Mouse (Mus musculus): ENCODE data around the gene 2310061I04Rik. TPM values are rescaled to one million over a fixed set of nuclear protein-coding genes. Genes with fewer than 3 reads are reported as not detected.

The 2310061I04Rik gene
- polyA plus RNA-seq, 1 experiment from 2014 or later = 15.6 TPM

- peaks cover 36% of the 10 kb centered on the region for H3K36me3 ChIP-seq (ENCODE audit: control insufficient read depth, insufficient read depth, low read length)
- ATAC-seq (ENCODE audit: low read depth) = peak; percentile 94
- 6% methylated on average over 62 of the region's 66 CpGs for WGBS
Observed at GRCm38 (mm10) chr17:35879245-35880057, 17.8 kb downstream of the 2310061I04Rik start, which contains the start of gene Dhx16. Gene Dhx16 (plus strand): TSS chr17:35879819.

GRCm38 (mm10) chr17:35874721-35875120 lies 22.5 kb downstream of the 2310061I04Rik start:
- H3K4me3 ChIP-seq (ENCODE audit: low read length) = no peak overlapping the region
- H3K27ac ChIP-seq (ENCODE audit: low read length) = no peak overlapping the region
- no peaks in the 10 kb centered on the region for H3K27me3 ChIP-seq (ENCODE audit: control insufficient read depth, insufficient read depth, low read depth, low read length)
- WGBS = 78% methylated on average over 6 of the region's 6 CpGs
- H3K4me2 ChIP-seq (ENCODE audit: low read depth, low read length) = no peak overlapping the region
- no peak for ATAC-seq (ENCODE audit: low read depth)
- H3K9ac ChIP-seq (ENCODE audit: low read length) = no peak overlapping the region; the same call in 1 of the 2 replicates
- peaks cover 20% of the 10 kb centered on the region for H3K36me3 ChIP-seq (ENCODE audit: control insufficient read depth, insufficient read depth, low read length)
- 0 out of 2 replicates have a peak, but pooled peaks cover 2% of the 10 kb centered on the region for H3K9me3 ChIP-seq (ENCODE audit: control insufficient read depth, low read length)
- H3K4me1 ChIP-seq (replicated peaks; ENCODE audit: control insufficient read depth, insufficient read depth, low read length) = peaks cover 13% of the 10 kb centered on the region

More at GRCm38 (mm10) chr17:35879245-35880057, 17.8 kb downstream of the 2310061I04Rik start, which contains the start of gene Dhx16:
- Histone ChIP-seq H3K27ac (ENCODE audit: low read length) (peak within 1 kb of the TSS; percentile 49; the same call in 1 of the 2 replicates), H3K9me3 (ENCODE audit: control insufficient read depth, low read length) (no peaks in the 10 kb centered on the region), H3K4me1 (replicated peaks; ENCODE audit: control insufficient read depth, insufficient read depth, low read length) (peaks cover 11% of the 10 kb centered on the region; the same call in 1 of the 2 replicates), H3K4me3 (ENCODE audit: low read length) (peak within 1 kb of the TSS; percentile 95), H3K9ac (ENCODE audit: low read length) (peak within 1 kb of the TSS; percentile 89), H3K27me3 (ENCODE audit: control insufficient read depth, insufficient read depth, low read depth, low read length) (no peaks in the 10 kb centered on the region), H3K4me2 (ENCODE audit: low read depth, low read length) (peak within 1 kb of the TSS; percentile 78)

- Histone ChIP-seq H3K27me3 (ENCODE audit: control insufficient read depth, insufficient read depth, low read depth, low read length) (no peaks in the 10 kb centered on the region), H3K9ac (ENCODE audit: low read length) (peak overlapping the region; percentile 19; the same call in 1 of the 2 replicates)
- 26% methylated on average over 21 of the region's 21 CpGs for WGBS
Observed at GRCm38 (mm10) chr17:35873774-35874519, 23.3 kb downstream of the 2310061I04Rik start.

GRCm38 (mm10) chr17:35870884-35871696 lies 26.1 kb downstream of the 2310061I04Rik start:
- Histone ChIP-seq H3K27ac (ENCODE audit: low read length) (peak overlapping the region; percentile 99), H3K4me3 (ENCODE audit: low read length) (peak overlapping the region; percentile 66), H3K9ac (ENCODE audit: low read length) (peak overlapping the region; percentile 81; the same call in 1 of the 2 replicates), H3K4me1 (replicated peaks; ENCODE audit: control insufficient read depth, insufficient read depth, low read length) (peaks cover 28% of the 10 kb centered on the region), H3K36me3 (ENCODE audit: control insufficient read depth, insufficient read depth, low read length) (peaks cover 18% of the 10 kb centered on the region), H3K9me3 (ENCODE audit: control insufficient read depth, low read length) (0 out of 2 replicates have a peak, but pooled peaks cover 2% of the 10 kb centered on the region), H3K4me2 (ENCODE audit: low read depth, low read length) (peak overlapping the region; percentile 94), H3K27me3 (ENCODE audit: control insufficient read depth, insufficient read depth, low read depth, low read length) (no peaks in the 10 kb centered on the region)
- WGBS = 57% methylated on average over 8 of the region's 8 CpGs
- ATAC-seq (ENCODE audit: low read depth) = no peak

More at GRCm38 (mm10) chr17:35873774-35874519, 23.3 kb downstream of the 2310061I04Rik start:
- H3K36me3 ChIP-seq (ENCODE audit: control insufficient read depth, insufficient read depth, low read length) = peaks cover 20% of the 10 kb centered on the region
- ATAC-seq (ENCODE audit: low read depth) = peak; percentile 29; the same call in 1 of the 2 replicates
- no peak overlapping the region for H3K27ac ChIP-seq (ENCODE audit: low read length)
- H3K4me2 ChIP-seq (ENCODE audit: low read depth, low read length) = no peak overlapping the region; the same call in 1 of the 2 replicates
- peaks cover 20% of the 10 kb centered on the region for H3K4me1 ChIP-seq (replicated peaks; ENCODE audit: control insufficient read depth, insufficient read depth, low read length)
- H3K4me3 ChIP-seq (ENCODE audit: low read length) = no peak overlapping the region
- 0 out of 2 replicates have a peak, but pooled peaks cover 2% of the 10 kb centered on the region for H3K9me3 ChIP-seq (ENCODE audit: control insufficient read depth, low read length)

DNA sequence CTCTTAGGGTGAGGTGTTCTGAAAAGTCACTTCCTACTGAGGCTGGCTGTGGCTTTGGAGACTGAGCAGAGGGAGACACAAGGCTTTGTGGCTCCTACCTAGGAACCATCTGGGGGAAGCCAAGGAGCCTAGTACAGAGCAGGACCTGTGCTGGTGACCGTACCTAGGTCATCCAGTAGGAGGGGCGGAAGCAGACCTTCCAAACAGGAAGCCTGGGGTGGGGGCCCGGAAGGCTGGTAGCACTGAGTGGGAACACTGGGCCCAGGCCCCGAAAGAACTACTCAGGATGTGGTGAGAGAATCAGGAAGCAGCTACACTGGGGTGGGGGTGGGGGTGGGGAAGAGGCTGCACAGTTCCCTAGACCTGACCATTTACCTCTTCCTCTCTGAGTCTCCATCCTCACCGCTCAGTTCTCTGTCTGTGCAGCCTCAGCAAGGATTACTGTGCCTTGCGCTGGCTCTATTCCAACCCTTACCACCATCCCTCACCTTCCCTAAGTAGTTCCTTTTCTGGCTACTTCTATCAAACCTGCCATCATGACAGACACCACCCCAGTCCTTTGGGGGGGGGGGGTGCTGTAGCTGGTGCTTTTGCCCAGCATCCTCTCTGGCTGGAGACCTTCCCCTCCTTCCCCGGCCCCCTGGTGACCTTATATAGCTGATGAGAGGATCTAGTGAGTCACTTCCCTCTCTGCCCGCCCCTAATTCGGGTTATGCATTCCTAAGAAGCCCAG lies 26.9 kb downstream of the 2310061I04Rik start:
- ATAC-seq (ENCODE audit: low read depth) = peak; percentile 7
- H3K36me3 ChIP-seq (ENCODE audit: control insufficient read depth, insufficient read depth, low read length) = peaks cover 16% of the 10 kb centered on the region
- H3K9ac ChIP-seq (ENCODE audit: low read length) = peak overlapping the region; percentile 81
- H3K9me3 ChIP-seq (ENCODE audit: control insufficient read depth, low read length) = 0 out of 2 replicates have a peak, but pooled peaks cover 2% of the 10 kb centered on the region
- H3K27ac ChIP-seq (ENCODE audit: low read length) = peak overlapping the region; percentile 99
- 37% methylated on average over 9 of the region's 9 CpGs for WGBS
- H3K27me3 ChIP-seq (ENCODE audit: control insufficient read depth, insufficient read depth, low read depth, low read length) = no peaks in the 10 kb centered on the region
- H3K4me3 ChIP-seq (ENCODE audit: low read length) = peak overlapping the region; percentile 66
- peaks cover 28% of the 10 kb centered on the region for H3K4me1 ChIP-seq (replicated peaks; ENCODE audit: control insufficient read depth, insufficient read depth, low read length)
- peak overlapping the region; percentile 94 for H3K4me2 ChIP-seq (ENCODE audit: low read depth, low read length)

DNA sequence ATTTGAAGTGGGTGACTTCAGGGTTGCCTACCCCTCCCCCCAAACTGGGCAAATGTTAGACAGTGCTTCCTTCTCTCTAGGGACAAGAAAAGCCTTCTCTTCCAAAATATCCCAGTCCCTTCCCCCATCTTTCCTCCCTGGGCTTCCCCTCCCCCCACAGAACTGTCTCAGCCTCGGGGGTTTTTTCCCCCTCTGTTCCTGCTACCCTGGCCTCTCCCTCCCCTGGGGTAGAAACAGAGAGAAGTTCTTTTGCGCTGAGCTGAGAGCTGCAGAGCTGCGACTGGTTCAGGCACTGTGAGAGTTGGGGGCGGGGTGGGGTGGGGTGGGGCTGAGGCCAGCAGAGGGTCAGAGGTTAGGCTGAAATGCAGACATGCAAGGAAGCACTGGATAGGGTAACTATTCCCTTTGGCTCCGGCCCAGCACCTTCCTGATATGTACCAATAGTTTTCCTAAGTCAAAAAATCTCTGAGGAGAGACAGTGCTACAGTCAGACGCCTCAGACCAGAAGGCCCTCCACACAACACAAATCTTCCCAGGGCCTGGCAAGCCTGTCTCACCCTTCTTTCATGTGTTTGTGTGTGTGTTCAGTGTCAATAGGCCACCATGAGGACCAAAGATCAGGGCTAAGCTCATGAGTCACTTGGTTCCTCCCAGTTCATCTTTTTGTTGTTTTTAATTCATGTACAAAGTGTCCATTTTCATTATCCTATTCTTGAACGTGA lies 27.7 kb downstream of the 2310061I04Rik start:
- Histone ChIP-seq H3K9ac (ENCODE audit: low read length) (peak overlapping the region; percentile 81), H3K27ac (ENCODE audit: low read length) (peak overlapping the region; percentile 99), H3K27me3 (ENCODE audit: control insufficient read depth, insufficient read depth, low read depth, low read length) (no peaks in the 10 kb centered on the region), H3K9me3 (ENCODE audit: control insufficient read depth, low read length) (0 out of 2 replicates have a peak, but pooled peaks cover 2% of the 10 kb centered on the region), H3K4me1 (replicated peaks; ENCODE audit: control insufficient read depth, insufficient read depth, low read length) (peaks cover 33% of the 10 kb centered on the region), H3K4me3 (ENCODE audit: low read length) (peak overlapping the region; percentile 66), H3K4me2 (ENCODE audit: low read depth, low read length) (peak overlapping the region; percentile 94), H3K36me3 (ENCODE audit: control insufficient read depth, insufficient read depth, low read length) (peaks cover 8% of the 10 kb centered on the region; the same call in 1 of the 2 replicates)
- ATAC-seq (ENCODE audit: low read depth) = peak; percentile 7; the same call in 1 of the 2 replicates
- WGBS = 2% methylated on average over 7 of the region's 7 CpGs

GRCm38 (mm10) chr17:35868961-35869345 lies 28.3 kb downstream of the 2310061I04Rik start:
- Histone ChIP-seq H3K27me3 (ENCODE audit: control insufficient read depth, insufficient read depth, low read depth, low read length) (no peaks in the 10 kb centered on the region), H3K4me1 (replicated peaks; ENCODE audit: control insufficient read depth, insufficient read depth, low read length) (peaks cover 33% of the 10 kb centered on the region), H3K4me3 (ENCODE audit: low read length) (peak overlapping the region; percentile 66), H3K9ac (ENCODE audit: low read length) (peak overlapping the region; percentile 81), H3K9me3 (ENCODE audit: control insufficient read depth, low read length) (0 out of 2 replicates have a peak, but pooled peaks cover 2% of the 10 kb centered on the region), H3K4me2 (ENCODE audit: low read depth, low read length) (peak overlapping the region; percentile 94), H3K36me3 (ENCODE audit: control insufficient read depth, insufficient read depth, low read length) (peaks cover 5% of the 10 kb centered on the region; the same call in 1 of the 2 replicates), H3K27ac (ENCODE audit: low read length) (peak overlapping the region; percentile 99)
- 2% methylated on average over 7 of the region's 7 CpGs for WGBS
- ATAC-seq (ENCODE audit: low read depth) = no peak

Data from lung, embryonic 16.5 days (tissue).